Mouse (Mus musculus): ENCODE data around the gene Guk1. TPM values are rescaled to one million over a fixed set of nuclear protein-coding genes. Genes with fewer than 3 reads are reported as not detected.

Guk1 gene
- polyA plus RNA-seq, 1 experiment from 2014 or later: 78.7 TPM

DNA sequence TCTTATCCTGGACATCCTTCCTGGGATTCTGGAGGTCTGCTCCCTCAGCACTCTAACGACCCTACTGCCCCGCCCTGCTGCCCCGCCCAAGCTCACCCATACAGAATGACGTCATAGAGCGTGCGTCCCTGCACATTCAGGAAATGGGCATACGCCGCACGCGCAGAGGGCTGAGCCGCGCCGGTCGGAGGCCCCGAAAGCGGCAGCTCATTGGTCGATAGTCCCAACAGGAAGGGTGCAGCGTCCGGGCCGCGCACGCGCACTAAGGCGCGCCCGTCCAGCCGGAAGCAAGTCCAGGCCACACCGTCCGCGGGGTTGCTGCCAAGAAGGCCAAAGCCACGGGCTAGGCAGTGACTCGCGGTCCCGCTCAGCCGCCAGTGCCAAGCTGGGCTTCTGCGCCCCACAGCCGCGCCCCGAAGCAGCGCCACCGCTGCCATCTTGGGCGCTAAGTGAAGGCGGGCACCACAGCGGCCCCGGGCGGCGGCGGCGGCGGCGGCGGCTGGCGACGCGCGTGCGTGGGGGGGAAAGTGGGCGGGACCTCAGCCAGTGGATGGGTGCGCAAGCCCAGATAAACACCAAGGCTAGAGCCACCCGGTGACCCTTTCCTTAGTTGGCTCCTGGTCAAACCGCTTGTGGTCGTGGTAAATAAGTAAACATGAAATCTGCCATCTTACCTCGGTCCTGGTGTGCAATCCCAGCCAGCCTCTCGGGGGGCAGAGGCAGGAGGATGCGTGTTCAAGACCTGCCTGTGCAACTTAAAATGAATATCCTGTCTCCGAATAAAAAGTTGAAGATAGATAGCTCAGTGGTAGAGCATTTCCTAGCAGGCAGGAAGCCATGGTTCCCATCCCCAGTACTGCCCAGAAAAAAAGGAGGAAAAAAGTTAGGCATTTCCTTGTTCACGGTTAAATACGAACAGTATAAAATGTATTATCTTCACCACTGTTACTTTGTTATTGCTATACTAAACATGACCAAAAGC, 28.5 kb downstream of the Guk1 start, which contains the start of gene Iba57:
Gene Iba57 (minus strand): TSS at position 485 of the 982 bp plus-strand sequence.
- in situ Hi-C loops (cut with MboI; ENCODE audit: low pct_unique_long_range_greater_than_20kb): no loop called here
- ChIA-PET POLR2A (interaction anchor here (0.6 to 1.6 kb wide), 4 partner anchors 10 to 299 kb away, joined by 3 to 5 read pairs (median 3); no protein-coding TSS in a partner anchor), CTCF (interaction anchor here (0.8 to 2.1 kb wide), 3 partner anchors 19 to 65 kb away, joined by 3 to 5 read pairs (median 4); no protein-coding TSS in a partner anchor)
- no peaks in the 10 kb centered on the region for H3K27me3 ChIP-seq
- ATAC-seq: peak; percentile 92
- TF ChIP-seq CTCF (IDR thresholded peaks at IDR 0.05): no peak
- peak; percentile 86 for DNase-seq (ENCODE audit: low read depth, low spot score)

GRCm38 (mm10) chr11:59162443-59163254, 29.4 kb downstream of the Guk1 start:
- H3K27me3 ChIP-seq: no peaks in the 10 kb centered on the region
- ATAC-seq (no peak), DNase-seq (ENCODE audit: low read depth, low spot score) (no peak)
- in situ Hi-C loops (cut with MboI; ENCODE audit: low pct_unique_long_range_greater_than_20kb): no loop called here
- POLR2A ChIA-PET: interaction anchor here (0.7 to 1.6 kb wide), 3 partner anchors 10 to 12 kb away, joined by 3 to 5 read pairs (median 3); no protein-coding TSS in a partner anchor
- CTCF ChIA-PET: interaction anchor here (0.8 to 2.1 kb wide), 2 partner anchors 20 to 63 kb away, joined by 3 to 5 read pairs; no protein-coding TSS in a partner anchor
- TF ChIP-seq CTCF (IDR thresholded peaks at IDR 0.05): no peak

DNA sequence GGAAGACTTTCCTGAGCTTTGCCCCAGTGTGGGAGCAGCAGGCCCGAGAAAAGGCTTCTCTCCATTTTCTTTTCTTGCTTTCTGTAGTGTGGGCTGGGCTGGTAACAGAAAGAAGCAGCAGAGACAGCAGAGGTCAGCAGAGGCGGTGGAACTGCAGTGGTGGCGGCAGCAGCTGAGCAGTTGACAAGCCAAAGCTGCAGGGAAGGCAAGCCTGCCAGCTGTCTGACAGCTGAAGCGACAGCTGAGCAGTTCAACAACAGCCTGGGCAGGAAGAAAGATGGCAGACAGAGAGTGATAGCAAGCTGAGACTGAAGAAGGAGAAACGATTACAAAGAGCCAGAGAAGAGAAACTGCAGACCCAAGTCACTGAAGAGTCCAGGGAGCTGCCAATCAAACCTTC, 30.6 kb downstream of the Guk1 start:
- in situ Hi-C loops (cut with MboI; ENCODE audit: low pct_unique_long_range_greater_than_20kb): no loop called here
- CTCF ChIA-PET: no interaction called here
- no peak for DNase-seq (ENCODE audit: low read depth, low spot score)

DNA sequence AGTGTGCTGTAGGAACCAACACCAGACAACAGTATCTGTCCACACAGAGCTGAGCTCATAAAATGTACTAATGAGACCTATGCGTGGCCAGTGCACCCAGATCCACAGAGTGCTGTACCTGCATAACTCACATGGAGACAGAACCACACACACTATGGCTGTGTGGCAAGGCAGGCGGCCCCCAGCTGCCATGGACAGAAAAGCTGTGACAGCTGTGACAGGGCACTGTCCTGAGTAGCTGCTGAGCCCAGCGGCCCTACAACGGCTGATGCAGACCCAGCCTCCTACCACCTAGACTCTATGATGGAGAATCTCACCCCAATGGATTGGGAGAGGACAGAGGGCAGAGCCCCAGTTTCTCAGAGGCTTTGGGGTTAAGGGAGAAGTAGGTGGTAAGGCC, 32.5 kb downstream of the Guk1 start:
- ATAC-seq (no peak), DNase-seq (ENCODE audit: low read depth, low spot score) (no peak)
- ChIA-PET CTCF (interaction anchor here (0.6 kb wide), 1 partner anchor 13 kb away, joined by 3 read pairs; no protein-coding TSS in a partner anchor), POLR2A (no interaction called here)
- no peaks in the 10 kb centered on the region for H3K27me3 ChIP-seq
- in situ Hi-C loops (cut with MboI; ENCODE audit: low pct_unique_long_range_greater_than_20kb): no loop called here
- no peak for TF ChIP-seq CTCF (IDR thresholded peaks at IDR 0.05)

More for the DNA sequence above, 30.6 kb downstream of the Guk1 start:
- POLR2A ChIA-PET: interaction anchor here (1.2 kb wide), 1 partner anchor 27 kb away, joined by 3 read pairs; no protein-coding TSS in a partner anchor
- H3K27me3 ChIP-seq: no peaks in the 10 kb centered on the region
- TF ChIP-seq CTCF (IDR thresholded peaks at IDR 0.05): no peak
- ATAC-seq: no peak

GRCm38 (mm10) chr11:59159099-59159498, 32.9 kb downstream of the Guk1 start:
- no peak for ATAC-seq
- no peak for DNase-seq (ENCODE audit: low read depth, low spot score)
- TF ChIP-seq CTCF (IDR thresholded peaks at IDR 0.05): no peak
- in situ Hi-C loops (cut with MboI; ENCODE audit: low pct_unique_long_range_greater_than_20kb): no loop called here
- ChIA-PET POLR2A (no interaction called here), CTCF (no interaction called here)
- H3K27me3 ChIP-seq: no peaks in the 10 kb centered on the region

- POLR2A ChIA-PET: no interaction called here
- no peak for ATAC-seq
- TF ChIP-seq CTCF (IDR thresholded peaks at IDR 0.05): no peak
- in situ Hi-C loops (cut with MboI; ENCODE audit: low pct_unique_long_range_greater_than_20kb): no loop called here
- H3K27me3 ChIP-seq: no peaks in the 10 kb centered on the region
- CTCF ChIA-PET: no interaction called here
- no peak for DNase-seq (ENCODE audit: low read depth, low spot score)
Measured at GRCm38 (mm10) chr11:59155900-59156299, 36.1 kb downstream of the Guk1 start.

DNA sequence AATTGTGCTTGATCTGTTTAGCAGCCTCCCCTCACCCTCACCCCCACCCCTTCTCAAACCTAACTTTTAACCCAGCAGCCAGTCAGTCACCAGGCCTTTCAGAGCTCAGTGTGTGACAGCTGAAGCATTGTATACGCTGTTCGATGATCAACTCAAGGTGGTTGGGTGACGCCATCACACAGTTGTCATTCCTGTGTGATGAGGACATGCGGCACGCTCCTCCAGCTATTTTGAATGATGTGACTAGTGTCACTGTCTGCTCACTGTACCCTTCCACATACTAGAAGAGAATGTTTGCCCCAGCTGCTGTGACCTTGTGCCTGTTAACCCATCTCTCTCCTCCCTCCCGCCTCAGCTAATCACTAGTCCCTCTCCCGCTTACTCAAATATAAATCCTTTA, 37.8 kb downstream of the Guk1 start:
- in situ Hi-C loops (cut with MboI; ENCODE audit: low pct_unique_long_range_greater_than_20kb): no loop called here
- CTCF ChIA-PET: no interaction called here
- TF ChIP-seq CTCF (IDR thresholded peaks at IDR 0.05): no peak
- ATAC-seq: no peak
- H3K27me3 ChIP-seq: peaks cover under 1% of the 10 kb centered on the region
- POLR2A ChIA-PET: no interaction called here
- DNase-seq (ENCODE audit: low read depth, low spot score): no peak

DNA sequence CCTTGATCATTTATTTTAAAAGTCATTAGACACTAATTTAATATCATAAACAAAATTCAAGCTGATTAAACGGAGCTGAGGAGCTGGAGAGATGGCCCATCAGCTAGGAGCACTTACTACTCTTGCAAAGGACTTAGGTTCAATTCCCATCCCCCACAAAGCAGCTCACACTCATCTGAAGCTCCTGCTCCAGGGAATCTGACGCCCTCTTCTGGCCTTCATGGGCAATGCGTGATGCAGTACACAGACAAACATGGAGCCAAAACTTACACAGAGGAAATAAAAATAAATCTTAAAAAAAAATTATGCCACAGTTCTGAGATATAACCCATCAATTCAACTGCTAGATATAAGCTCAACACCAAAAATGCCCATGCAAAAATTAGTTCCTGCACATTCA, 40.3 kb downstream of the Guk1 start:
- ATAC-seq (no peak), DNase-seq (ENCODE audit: low read depth, low spot score) (no peak)
- H3K27me3 ChIP-seq: peaks cover 5% of the 10 kb centered on the region
- no peak for TF ChIP-seq CTCF (IDR thresholded peaks at IDR 0.05)
- POLR2A ChIA-PET: interaction anchor here (0.7 to 1.2 kb wide), 2 partner anchors 11 to 1751 kb away, joined by 3 read pairs; no protein-coding TSS in a partner anchor
- in situ Hi-C loops (cut with MboI; ENCODE audit: low pct_unique_long_range_greater_than_20kb): no loop called here
- CTCF ChIA-PET: interaction anchor here (1.0 to 2.3 kb wide), 4 partner anchors 11 to 53 kb away, joined by 3 to 6 read pairs (median 5); partner anchors contain the start of gene Gjc2

- ChIA-PET CTCF (no interaction called here), POLR2A (no interaction called here)
- ATAC-seq: no peak
- in situ Hi-C loops (cut with MboI; ENCODE audit: low pct_unique_long_range_greater_than_20kb): no loop called here
- no peak for DNase-seq (ENCODE audit: low read depth, low spot score)
- H3K27me3 ChIP-seq: peaks cover 5% of the 10 kb centered on the region
- TF ChIP-seq CTCF (IDR thresholded peaks at IDR 0.05): no peak
Measured at GRCm38 (mm10) chr11:59149302-59149701, 42.7 kb downstream of the Guk1 start.

DNA sequence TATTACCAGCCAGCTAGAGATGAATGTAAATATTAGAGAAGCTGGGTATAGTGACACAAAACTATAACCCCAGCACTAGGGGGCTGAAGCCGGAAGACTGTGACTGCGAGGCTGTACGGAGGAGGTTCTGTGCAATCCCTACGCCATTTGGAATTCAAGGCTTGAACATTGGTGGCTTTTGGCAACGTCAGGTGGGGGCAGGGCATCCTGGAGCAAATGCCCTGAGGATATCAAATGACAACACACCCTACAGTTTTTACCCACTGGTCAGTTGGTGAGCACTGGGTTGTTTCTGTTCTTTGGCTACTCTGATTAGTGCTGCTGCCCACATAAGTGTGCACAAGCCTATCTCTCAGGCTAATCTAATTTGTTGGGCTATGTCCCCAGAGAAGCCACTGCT, 49.0 kb downstream of the Guk1 start:
- TF ChIP-seq CTCF (IDR thresholded peaks at IDR 0.05): no peak
- ATAC-seq (no peak), DNase-seq (ENCODE audit: low read depth, low spot score) (no peak)
- H3K27me3 ChIP-seq: no peaks in the 10 kb centered on the region
- ChIA-PET POLR2A (no interaction called here), CTCF (no interaction called here)
- in situ Hi-C loops (cut with MboI; ENCODE audit: low pct_unique_long_range_greater_than_20kb): no loop called here
